Mouse (Mus musculus): ENCODE data around the gene Pkhd1. TPM values are rescaled to one million over a fixed set of nuclear protein-coding genes. Genes with fewer than 3 reads are reported as not detected.

Gene Pkhd1
- polyA plus RNA-seq, 1 experiment from 2014 or later: not detected

- no peak overlapping the region for H3K27ac ChIP-seq (ENCODE audit: low read depth, low read length)
- H3K9me3 ChIP-seq (ENCODE audit: control insufficient read depth, low read length): no peaks in the 10 kb centered on the region
- no peak overlapping the region for H3K9ac ChIP-seq (ENCODE audit: low read length)
- ATAC-seq (ENCODE audit: low FRiP score): no peak
- H3K4me1 ChIP-seq (ENCODE audit: control insufficient read depth, insufficient read depth, low read length): no peaks in the 10 kb centered on the region
- H3K4me3 ChIP-seq (ENCODE audit: low read depth, low read length): no peak overlapping the region
- no peak overlapping the region for H3K4me2 ChIP-seq
- no peak for DNase-seq (ENCODE audit: low spot score, missing footprints)
- WGBS: 74% methylated on average over 2 of the region's 2 CpGs
- H3K27me3 ChIP-seq (ENCODE audit: control insufficient read depth, insufficient read depth, low read length): no peaks in the 10 kb centered on the region
- no peaks in the 10 kb centered on the region for H3K36me3 ChIP-seq (ENCODE audit: control insufficient read depth, insufficient read depth, low read length)
Measured at GRCm38 (mm10) chr1:20620611-20621010, 2.7 kb upstream of the Pkhd1 start.

DNA sequence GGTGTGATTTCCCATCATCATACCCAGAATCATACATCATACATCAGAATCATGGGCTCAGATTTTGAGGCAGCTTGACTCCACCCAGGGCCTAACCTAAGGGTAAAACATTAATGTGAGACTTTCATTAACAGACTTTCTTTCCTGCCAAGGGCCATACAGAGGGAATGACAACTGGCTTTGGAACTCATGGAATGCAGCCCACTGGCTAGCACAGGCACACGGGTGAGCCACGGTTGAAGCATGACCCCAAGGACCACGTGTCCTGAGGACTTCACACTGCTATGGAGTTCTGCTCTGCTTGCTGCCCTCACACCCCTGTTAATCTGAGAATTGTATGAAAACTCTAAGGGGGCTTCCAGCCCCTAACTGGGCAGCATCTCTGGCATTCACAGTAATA is 1.5 kb upstream of the Pkhd1 start:
- WGBS: 70% methylated on average over 3 of the region's 3 CpGs
- Histone ChIP-seq H3K27me3 (ENCODE audit: control insufficient read depth, insufficient read depth, low read length) (no peaks in the 10 kb centered on the region), H3K9ac (ENCODE audit: low read length) (no peak overlapping the region), H3K36me3 (ENCODE audit: control insufficient read depth, insufficient read depth, low read length) (no peaks in the 10 kb centered on the region), H3K4me2 (no peak overlapping the region), H3K4me1 (ENCODE audit: control insufficient read depth, insufficient read depth, low read length) (no peaks in the 10 kb centered on the region), H3K27ac (ENCODE audit: low read depth, low read length) (no peak overlapping the region), H3K4me3 (ENCODE audit: low read depth, low read length) (no peak overlapping the region), H3K9me3 (ENCODE audit: control insufficient read depth, low read length) (no peaks in the 10 kb centered on the region)
- DNase-seq (ENCODE audit: low spot score, missing footprints) (no peak), ATAC-seq (ENCODE audit: low FRiP score) (no peak)

- H3K36me3 ChIP-seq (ENCODE audit: control insufficient read depth, insufficient read depth, low read length): no peaks in the 10 kb centered on the region
Measured at GRCm38 (mm10) chr1:20612643-20613042, 5.2 kb downstream of the Pkhd1 start.

GRCm38 (mm10) chr1:20605489-20605888 is 12.4 kb downstream of the Pkhd1 start:
- Histone ChIP-seq H3K9me3 (ENCODE audit: control insufficient read depth, low read length) (no peaks in the 10 kb centered on the region), H3K9ac (ENCODE audit: low read length) (no peak overlapping the region), H3K27ac (ENCODE audit: low read depth, low read length) (no peak overlapping the region), H3K4me1 (ENCODE audit: control insufficient read depth, insufficient read depth, low read length) (no peaks in the 10 kb centered on the region), H3K27me3 (ENCODE audit: control insufficient read depth, insufficient read depth, low read length) (no peaks in the 10 kb centered on the region), H3K4me3 (ENCODE audit: low read depth, low read length) (no peak overlapping the region), H3K4me2 (no peak overlapping the region), H3K36me3 (ENCODE audit: control insufficient read depth, insufficient read depth, low read length) (no peaks in the 10 kb centered on the region)
- DNase-seq (ENCODE audit: low spot score, missing footprints): no peak
- 56% methylated on average over 2 of the region's 2 CpGs for WGBS
- ATAC-seq (ENCODE audit: low FRiP score): no peak

More at GRCm38 (mm10) chr1:20612643-20613042, 5.2 kb downstream of the Pkhd1 start:
- DNase-seq (ENCODE audit: low spot score, missing footprints) (peak; percentile 96), ATAC-seq (ENCODE audit: low FRiP score) (peak; percentile 55; the same call in 1 of the 2 replicates)
- Histone ChIP-seq H3K4me2 (no peak overlapping the region), H3K4me3 (ENCODE audit: low read depth, low read length) (no peak overlapping the region), H3K9me3 (ENCODE audit: control insufficient read depth, low read length) (no peaks in the 10 kb centered on the region), H3K27ac (ENCODE audit: low read depth, low read length) (no peak overlapping the region), H3K9ac (ENCODE audit: low read length) (no peak overlapping the region), H3K27me3 (ENCODE audit: control insufficient read depth, insufficient read depth, low read length) (no peaks in the 10 kb centered on the region), H3K4me1 (ENCODE audit: control insufficient read depth, insufficient read depth, low read length) (no peaks in the 10 kb centered on the region)
- 27% methylated on average over 7 of the region's 7 CpGs for WGBS

DNA sequence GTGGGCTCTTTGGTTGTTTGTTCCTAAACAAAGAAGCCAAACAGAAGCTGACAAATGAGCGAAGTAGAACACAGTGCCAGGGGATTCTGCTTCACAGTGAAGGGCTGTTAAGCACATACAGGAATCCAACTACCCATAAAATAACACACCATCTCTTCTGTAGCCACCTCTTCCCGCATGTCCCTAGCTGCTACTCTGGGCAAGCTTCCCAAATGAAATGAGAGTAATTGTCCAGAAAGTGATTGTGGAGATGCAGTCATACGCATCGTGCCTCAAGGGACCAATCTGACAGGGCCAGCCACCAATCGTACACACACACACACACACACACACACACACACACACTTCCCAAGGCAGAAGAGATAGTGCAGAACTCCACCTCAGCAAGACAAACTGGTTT is 27.4 kb downstream of the Pkhd1 start:
- DNase-seq (ENCODE audit: low spot score, missing footprints) (peak; percentile 21), ATAC-seq (ENCODE audit: low FRiP score) (no peak)
- no peak overlapping the region for H3K27ac ChIP-seq (ENCODE audit: low read depth, low read length)
- H3K27me3 ChIP-seq (ENCODE audit: control insufficient read depth, insufficient read depth, low read length): no peaks in the 10 kb centered on the region
- no peaks in the 10 kb centered on the region for H3K9me3 ChIP-seq (ENCODE audit: control insufficient read depth, low read length)
- 91% methylated on average over 5 of the region's 5 CpGs for WGBS
- no peak overlapping the region for H3K4me2 ChIP-seq
- no peak overlapping the region for H3K4me3 ChIP-seq (ENCODE audit: low read depth, low read length)
- H3K9ac ChIP-seq (ENCODE audit: low read length): no peak overlapping the region
- H3K36me3 ChIP-seq (ENCODE audit: control insufficient read depth, insufficient read depth, low read length): no peaks in the 10 kb centered on the region
- no peaks in the 10 kb centered on the region for H3K4me1 ChIP-seq (ENCODE audit: control insufficient read depth, insufficient read depth, low read length)

DNA sequence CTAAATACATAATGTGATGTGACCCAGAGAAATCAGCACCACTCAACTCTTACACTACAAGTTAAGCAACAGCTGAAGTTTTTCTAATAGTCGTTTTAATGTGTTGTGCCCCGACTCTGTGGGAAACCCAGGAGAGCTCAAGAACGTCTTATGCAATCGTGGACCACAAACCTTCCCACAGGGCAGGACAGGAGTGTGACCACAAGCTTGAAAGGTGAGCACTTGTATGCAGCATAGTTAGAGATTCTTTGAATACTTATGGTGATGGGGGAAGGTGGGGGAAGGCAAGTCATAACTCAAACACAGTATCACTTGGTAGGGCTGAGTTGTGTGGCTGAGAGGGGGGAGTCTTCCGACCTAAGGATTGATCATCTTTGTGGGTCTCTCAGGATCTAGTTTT is 46.4 kb downstream of the Pkhd1 start:
- WGBS: 90% methylated on average over 5 of the region's 5 CpGs
- DNase-seq (ENCODE audit: low spot score, missing footprints): peak; percentile 75
- no peak overlapping the region for H3K4me2 ChIP-seq
- no peak overlapping the region for H3K4me3 ChIP-seq (ENCODE audit: low read depth, low read length)
- H3K27ac ChIP-seq (ENCODE audit: low read depth, low read length): no peak overlapping the region
- H3K36me3 ChIP-seq (ENCODE audit: control insufficient read depth, insufficient read depth, low read length): no peaks in the 10 kb centered on the region
- no peak overlapping the region for H3K9ac ChIP-seq (ENCODE audit: low read length)
- no peaks in the 10 kb centered on the region for H3K4me1 ChIP-seq (ENCODE audit: control insufficient read depth, insufficient read depth, low read length)
- no peak for ATAC-seq (ENCODE audit: low FRiP score)
- no peaks in the 10 kb centered on the region for H3K27me3 ChIP-seq (ENCODE audit: control insufficient read depth, insufficient read depth, low read length)
- no peaks in the 10 kb centered on the region for H3K9me3 ChIP-seq (ENCODE audit: control insufficient read depth, low read length)

- no peaks in the 10 kb centered on the region for H3K4me1 ChIP-seq (ENCODE audit: control insufficient read depth, insufficient read depth, low read length)
- H3K27ac ChIP-seq (ENCODE audit: low read depth, low read length): no peak overlapping the region
- no peaks in the 10 kb centered on the region for H3K9me3 ChIP-seq (ENCODE audit: control insufficient read depth, low read length)
- H3K27me3 ChIP-seq (ENCODE audit: control insufficient read depth, insufficient read depth, low read length): no peaks in the 10 kb centered on the region
- DNase-seq (ENCODE audit: low spot score, missing footprints) (peak; percentile 69), ATAC-seq (ENCODE audit: low FRiP score) (no peak)
- no peak overlapping the region for H3K4me2 ChIP-seq
- H3K36me3 ChIP-seq (ENCODE audit: control insufficient read depth, insufficient read depth, low read length): no peaks in the 10 kb centered on the region
- WGBS: 43% methylated on average over 3 of the region's 3 CpGs
- no peak overlapping the region for H3K9ac ChIP-seq (ENCODE audit: low read length)
- no peak overlapping the region for H3K4me3 ChIP-seq (ENCODE audit: low read depth, low read length)
Measured at GRCm38 (mm10) chr1:20569430-20569829, 48.4 kb downstream of the Pkhd1 start.

DNA sequence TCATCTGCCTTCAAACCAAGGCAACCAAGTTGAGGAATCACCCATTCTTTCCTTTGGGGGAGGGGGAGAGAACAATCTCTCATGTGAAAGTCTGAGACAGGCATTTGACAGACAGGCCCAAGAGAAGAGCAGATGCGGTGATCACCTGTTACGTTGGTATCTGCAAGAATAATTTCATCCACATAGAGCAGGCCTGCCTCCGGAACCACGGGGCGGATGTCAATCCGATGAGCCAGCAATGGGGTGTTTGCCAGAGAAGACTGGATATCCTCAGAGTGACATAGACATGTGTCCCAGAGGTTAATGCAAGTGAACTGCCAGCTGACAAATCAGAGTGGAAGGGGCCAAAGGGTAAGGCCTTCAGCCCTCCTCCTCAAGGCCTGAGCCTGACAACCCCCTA is 59.4 kb downstream of the Pkhd1 start:
- no peak overlapping the region for H3K9ac ChIP-seq (ENCODE audit: low read length)
- no peaks in the 10 kb centered on the region for H3K36me3 ChIP-seq (ENCODE audit: control insufficient read depth, insufficient read depth, low read length)
- no peaks in the 10 kb centered on the region for H3K27me3 ChIP-seq (ENCODE audit: control insufficient read depth, insufficient read depth, low read length)
- no peaks in the 10 kb centered on the region for H3K4me1 ChIP-seq (ENCODE audit: control insufficient read depth, insufficient read depth, low read length)
- H3K9me3 ChIP-seq (ENCODE audit: control insufficient read depth, low read length): no peaks in the 10 kb centered on the region
- 90% methylated on average over 6 of the region's 6 CpGs for WGBS
- H3K4me3 ChIP-seq (ENCODE audit: low read depth, low read length): no peak overlapping the region
- ATAC-seq (ENCODE audit: low FRiP score) (no peak), DNase-seq (ENCODE audit: low spot score, missing footprints) (no peak)
- no peak overlapping the region for H3K4me2 ChIP-seq
- H3K27ac ChIP-seq (ENCODE audit: low read depth, low read length): no peak overlapping the region

DNA sequence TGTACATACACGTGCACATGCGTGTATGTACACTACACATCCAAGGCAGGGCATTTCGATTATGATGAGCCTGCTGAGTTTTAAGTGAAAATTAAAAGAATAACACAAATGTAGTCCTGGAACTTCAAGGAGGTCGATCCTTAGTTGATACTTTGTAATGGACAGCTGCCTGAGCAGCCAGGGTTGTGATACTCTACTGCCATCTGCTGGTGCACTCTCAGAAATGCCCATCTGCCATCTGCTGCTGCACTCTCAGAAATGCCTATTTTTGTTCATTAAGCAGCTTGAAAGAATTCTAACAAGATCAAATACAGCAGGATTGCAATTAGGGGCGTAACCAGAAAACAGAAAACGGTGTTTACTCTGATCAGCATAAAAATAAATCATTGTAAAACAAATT is 63.5 kb downstream of the Pkhd1 start:
- ATAC-seq (ENCODE audit: low FRiP score) (peak; percentile 77), DNase-seq (ENCODE audit: low spot score, missing footprints) (peak; percentile 88)
- Histone ChIP-seq H3K36me3 (ENCODE audit: control insufficient read depth, insufficient read depth, low read length) (no peaks in the 10 kb centered on the region), H3K9ac (ENCODE audit: low read length) (no peak overlapping the region), H3K27ac (ENCODE audit: low read depth, low read length) (no peak overlapping the region), H3K4me3 (ENCODE audit: low read depth, low read length) (no peak overlapping the region), H3K4me1 (ENCODE audit: control insufficient read depth, insufficient read depth, low read length) (no peaks in the 10 kb centered on the region), H3K9me3 (ENCODE audit: control insufficient read depth, low read length) (no peaks in the 10 kb centered on the region), H3K27me3 (ENCODE audit: control insufficient read depth, insufficient read depth, low read length) (no peaks in the 10 kb centered on the region), H3K4me2 (no peak overlapping the region)
- WGBS: 35% methylated on average over 6 of the region's 6 CpGs

GRCm38 (mm10) chr1:20551334-20551733 is 66.5 kb downstream of the Pkhd1 start:
- H3K36me3 ChIP-seq (ENCODE audit: control insufficient read depth, insufficient read depth, low read length): no peaks in the 10 kb centered on the region
- DNase-seq (ENCODE audit: low spot score, missing footprints) (no peak), ATAC-seq (ENCODE audit: low FRiP score) (no peak)
- no peaks in the 10 kb centered on the region for H3K9me3 ChIP-seq (ENCODE audit: control insufficient read depth, low read length)
- H3K4me3 ChIP-seq (ENCODE audit: low read depth, low read length): no peak overlapping the region
- no peaks in the 10 kb centered on the region for H3K27me3 ChIP-seq (ENCODE audit: control insufficient read depth, insufficient read depth, low read length)
- no peak overlapping the region for H3K4me2 ChIP-seq
- H3K27ac ChIP-seq (ENCODE audit: low read depth, low read length): no peak overlapping the region
- no peaks in the 10 kb centered on the region for H3K4me1 ChIP-seq (ENCODE audit: control insufficient read depth, insufficient read depth, low read length)
- WGBS: 75% methylated on average over 4 of the region's 4 CpGs
- no peak overlapping the region for H3K9ac ChIP-seq (ENCODE audit: low read length)

All from midbrain, embryonic 11.5 days (tissue).